Comparison of ENCODE assay signal across 7 mouse cellular contexts in the genomic region with DNA sequence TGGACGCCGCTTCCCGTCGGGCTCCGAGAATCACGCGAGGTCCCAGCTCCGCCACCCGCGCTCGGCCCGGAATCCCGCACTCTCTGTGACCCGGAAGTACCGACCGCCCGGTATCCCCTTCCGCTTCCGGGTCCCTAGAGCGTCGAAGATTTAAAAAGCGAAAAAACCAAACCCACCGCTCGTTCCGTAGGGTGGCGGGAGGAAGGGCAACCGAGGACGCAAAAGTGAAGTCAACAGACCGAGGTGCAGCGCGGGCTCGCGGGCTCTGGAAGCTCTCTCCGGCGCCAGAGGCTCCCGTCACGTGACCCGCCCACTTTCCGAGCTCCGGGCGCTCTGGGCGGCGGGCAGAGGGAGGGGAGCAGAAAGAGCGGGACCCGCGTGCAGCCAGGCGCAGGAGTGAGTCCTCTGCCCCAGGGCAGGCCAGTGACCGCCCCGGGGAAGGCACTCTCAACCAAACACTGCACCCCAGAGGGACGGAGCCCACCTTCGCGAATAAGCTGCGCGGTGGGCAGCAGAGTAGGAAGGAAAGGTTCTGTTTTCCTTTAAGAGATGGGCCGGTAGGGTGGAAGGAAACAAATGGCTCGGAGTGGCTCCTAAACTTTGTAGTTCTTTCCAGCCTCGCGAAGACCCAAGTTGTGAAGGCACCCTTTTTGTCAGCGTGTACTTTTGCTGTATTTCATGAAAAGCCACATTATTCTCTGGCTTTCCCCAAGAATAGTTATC. TPM values are rescaled to one million over a fixed set of nuclear protein-coding genes. Genes with fewer than 3 reads are reported as not detected.
DNase-seq lines count a peak whose midpoint lies in the region; ATAC-seq and TF ChIP-seq lines count a peak whose summit lies in the region.

A gene (minus strand): TSS at position 261 of the 723 bp plus-strand sequence.

- no peak for TF ChIP-seq EP300 in heart, adult 2 months (IDR thresholded peaks at IDR 0.05; ENCODE audit: insufficient read depth, low read depth, low read length)

- ATAC-seq in embryonic facial prominence, embryonic 12.5 days (ENCODE audit: insufficient number of reproducible peaks, insufficient read depth, low FRiP score, low TSS enrichment) = peak; percentile 90
- ATAC-seq in limb, embryonic 13.5 days (ENCODE audit: low FRiP score, low read depth) = peak; percentile 95
- peak; percentile 98 for ATAC-seq in midbrain, embryonic 16.5 days

- H3K9ac ChIP-seq in embryonic facial prominence, embryonic 12.5 days = peak within 1 kb of the TSS; percentile 99
- H3K9ac ChIP-seq in heart, adult 2 months (ENCODE audit: low read depth, low read length) = peak within 1 kb of the TSS; percentile 90
- H3K9ac ChIP-seq in limb, embryonic 13.5 days = peak within 1 kb of the TSS; percentile 100
- peak within 1 kb of the TSS; percentile 96 for H3K9ac ChIP-seq in midbrain, embryonic 16.5 days (ENCODE audit: low read depth, low read length)

- H3K79me2 ChIP-seq in heart, adult 2 months (replicated peaks; ENCODE audit: control insufficient read depth, insufficient read depth, low read length) = no peaks in the 10 kb centered on the region; the same call in 1 of the 2 replicates

- H3K27me3 ChIP-seq in embryonic facial prominence, embryonic 12.5 days = no peaks in the 10 kb centered on the region
- no peaks in the 10 kb centered on the region for H3K27me3 ChIP-seq in heart, adult 2 months (ENCODE audit: control insufficient read depth, insufficient read depth, low read length)
- no peaks in the 10 kb centered on the region for H3K27me3 ChIP-seq in limb, embryonic 13.5 days
- H3K27me3 ChIP-seq in midbrain, embryonic 16.5 days (ENCODE audit: control insufficient read depth, insufficient read depth, low read depth, low read length) = no peaks in the 10 kb centered on the region

- H3K4me1 ChIP-seq in embryonic facial prominence, embryonic 12.5 days = peaks cover 17% of the 10 kb centered on the region; the same call in 1 of the 2 replicates
- peaks cover 1% of the 10 kb centered on the region; the same call in 1 of the 2 replicates for H3K4me1 ChIP-seq in heart, adult 2 months (ENCODE audit: control insufficient read depth, insufficient read depth, low read length)
- peaks cover 24% of the 10 kb centered on the region for H3K4me1 ChIP-seq in limb, embryonic 13.5 days
- H3K4me1 ChIP-seq in midbrain, embryonic 16.5 days (ENCODE audit: control insufficient read depth, insufficient read depth, low read length) = peaks cover 20% of the 10 kb centered on the region

- H3K4me2 ChIP-seq in embryonic facial prominence, embryonic 12.5 days (replicated peaks) = peak within 1 kb of the TSS; percentile 67
- H3K4me2 ChIP-seq in limb, embryonic 13.5 days (replicated peaks) = peak within 1 kb of the TSS; percentile 83
- peak within 1 kb of the TSS; percentile 76 for H3K4me2 ChIP-seq in midbrain, embryonic 16.5 days (ENCODE audit: low read length)

- DNase-seq in adrenal gland, postnatal 25 days = peak; percentile 81
- DNase-seq in heart, adult 2 months = peak; percentile 88 to 89
- peak; percentile 72 to 76 for DNase-seq in kidney, adult 8-10 months
- peak; percentile 86 to 90 for DNase-seq in spleen, postnatal 10 days (ENCODE audit: low spot score in 2 of 2)

- H3K36me3 ChIP-seq in embryonic facial prominence, embryonic 12.5 days = peaks cover 26% of the 10 kb centered on the region
- no peaks in the 10 kb centered on the region; the same call in 1 of the 2 replicates for H3K36me3 ChIP-seq in heart, adult 2 months (ENCODE audit: control insufficient read depth, insufficient read depth, low read length)
- H3K36me3 ChIP-seq in limb, embryonic 13.5 days = peaks cover 35% of the 10 kb centered on the region
- peaks cover 18% of the 10 kb centered on the region for H3K36me3 ChIP-seq in midbrain, embryonic 16.5 days (ENCODE audit: control insufficient read depth, insufficient read depth, low read length)

- peak within 1 kb of the TSS; percentile 97 for H3K4me3 ChIP-seq in embryonic facial prominence, embryonic 12.5 days
- H3K4me3 ChIP-seq in heart, adult 2 months = peak within 1 kb of the TSS; percentile 99
- peak within 1 kb of the TSS; percentile 100 for H3K4me3 ChIP-seq in limb, embryonic 13.5 days
- H3K4me3 ChIP-seq in midbrain, embryonic 16.5 days (ENCODE audit: low read depth, low read length) = peak within 1 kb of the TSS; percentile 99

- under 1% methylated on average over 59 of the region's 59 CpGs for WGBS in embryonic facial prominence, embryonic 12.5 days
- WGBS in heart, adult 2 months = under 1% methylated on average over 59 of the region's 59 CpGs
- WGBS in limb, embryonic 13.5 days = under 1% methylated on average over 59 of the region's 59 CpGs
- under 1% methylated on average over 58 of the region's 59 CpGs for WGBS in midbrain, embryonic 16.5 days

- no peaks in the 10 kb centered on the region for H3K9me3 ChIP-seq in embryonic facial prominence, embryonic 12.5 days
- no peaks in the 10 kb centered on the region for H3K9me3 ChIP-seq in limb, embryonic 13.5 days
- no peaks in the 10 kb centered on the region for H3K9me3 ChIP-seq in midbrain, embryonic 16.5 days (replicated peaks; ENCODE audit: control insufficient read depth, low read length, poor library complexity, severe bottlenecking)

- TF ChIP-seq CTCF in heart, adult 2 months (IDR thresholded peaks at IDR 0.05) = 0 out of 2 replicates have a peak, but pooled peaks have one; percentile 3

- TF ChIP-seq POLR2A in heart, adult 2 months (IDR thresholded peaks at IDR 0.05; ENCODE audit: insufficient read depth, low read depth, low read length) = peak; percentile 57

- H3K27ac ChIP-seq in embryonic facial prominence, embryonic 12.5 days = peak within 1 kb of the TSS; percentile 98
- peak within 1 kb of the TSS; percentile 95 for H3K27ac ChIP-seq in heart, adult 2 months
- peak within 1 kb of the TSS; percentile 98 for H3K27ac ChIP-seq in limb, embryonic 13.5 days
- H3K27ac ChIP-seq in midbrain, embryonic 16.5 days (ENCODE audit: low read length) = peak within 1 kb of the TSS; percentile 95

- intact Hi-C loops in heart, adult 2 months (cut with DNase I) = loop anchor here (5.0 to 10.0 kb wide), 6 partner anchors 45 to 293 kb away; a partner anchor contains a TSS

RNA-seq across cellular contexts. Expression of the gene that starts here (rescaled TPM):
- total RNA-seq in adrenal gland, postnatal 25 days (2021) = 60.0 and 61.3 TPM in 2 replicates
- polyA plus RNA-seq in embryonic facial prominence, embryonic 12.5 days (2016; fragmentation: Nextera tagmentation; extraction: Ambion mirVana) = 74.9 and 77.4 TPM in 2 replicates
- total RNA-seq in heart, adult 2 months (2021) = 10 to 100 TPM; 23.9 to 24.7 TPM
- 5.3 and 8.8 TPM in 2 replicates for polyA plus RNA-seq in heart, adult 2 months (2012; rRNA removed)
- polyA plus RNA-seq in limb, embryonic 13.5 days (2015; fragmentation: Nextera tagmentation; extraction: Ambion mirVana) = 72.3 and 74.0 TPM in 2 replicates
- 38.0 and 46.6 TPM in 2 replicates for polyA plus RNA-seq in midbrain, embryonic 16.5 days (2015; fragmentation: Nextera tagmentation; extraction: Ambion mirVana)

Comparison
In these comparisons a context has a peak if more than half of its experiments do, and no peak if none do; other contexts are left out.
1. Peak in every context shown above with its lines: DNase-seq, ATAC-seq, H3K4me3 ChIP-seq and H3K27ac ChIP-seq.